Mouse (Mus musculus): ENCODE data around the gene Olfr281. TPM values are rescaled to one million over a fixed set of nuclear protein-coding genes. Genes with fewer than 3 reads are reported as not detected.
"Not testable (repeated sequence)": the region's sequence is repeated elsewhere in the genome, so short reads cannot be mapped to it uniquely, and the experiment has no call there.

The Olfr281 gene
- polyA plus RNA-seq (2017; shearing (Covaris generic)) = not detected

GRCm38 (mm10) chr15:98452288-98452687 lies at the start of gene Olfr281:
TSS of gene Olfr281 (plus strand) at chr15:98452588.
- no peak for ATAC-seq

GRCm38 (mm10) chr15:98408406-98409060 lies 43.9 kb upstream of the Olfr281 start:
- no peak for ATAC-seq

- ATAC-seq = no peak
These were observed 42.8 kb upstream of the Olfr281 start for GRCm38 (mm10) chr15:98409635-98410034.

- ATAC-seq = no peak
These were observed 42.1 kb upstream of the Olfr281 start for GRCm38 (mm10) chr15:98410249-98410648.

- ATAC-seq = no peak
These were observed 36.4 kb upstream of the Olfr281 start for GRCm38 (mm10) chr15:98415996-98416395.

- ATAC-seq = not testable (repeated sequence)
These were observed 35.6 kb upstream of the Olfr281 start for GRCm38 (mm10) chr15:98416802-98417201.

GRCm38 (mm10) chr15:98417285-98417684 lies 35.1 kb upstream of the Olfr281 start:
- not testable (repeated sequence) for ATAC-seq

GRCm38 (mm10) chr15:98418096-98418495 lies 34.3 kb upstream of the Olfr281 start:
- ATAC-seq = no peak

- ATAC-seq = no peak
These were observed 31.5 kb upstream of the Olfr281 start for GRCm38 (mm10) chr15:98420897-98421296.

GRCm38 (mm10) chr15:98424326-98424725 lies 28.1 kb upstream of the Olfr281 start:
- no peak for ATAC-seq

GRCm38 (mm10) chr15:98424753-98425152 lies 27.6 kb upstream of the Olfr281 start:
- ATAC-seq = no peak

GRCm38 (mm10) chr15:98425188-98425587 lies 27.2 kb upstream of the Olfr281 start:
- ATAC-seq = no peak

GRCm38 (mm10) chr15:98430925-98431324 lies 21.5 kb upstream of the Olfr281 start, which contains the start of gene Olfr282:
TSS of gene Olfr282 (plus strand) at chr15:98431225.
- ATAC-seq = not testable (repeated sequence)

- no peak for ATAC-seq
These were observed 7.8 kb upstream of the Olfr281 start for GRCm38 (mm10) chr15:98444561-98444960.

GRCm38 (mm10) chr15:98448521-98448920 lies 3.9 kb upstream of the Olfr281 start:
- no peak for ATAC-seq

- ATAC-seq = no peak
These were observed 17.2 kb downstream of the Olfr281 start, which contains the start of gene OR5BS1P for GRCm38 (mm10) chr15:98469596-98469995. TSS of gene OR5BS1P (plus strand) at chr15:98469896.

GRCm38 (mm10) chr15:98471539-98471938 lies 19.2 kb downstream of the Olfr281 start:
- no peak for ATAC-seq

- ATAC-seq = no peak
These were observed 22.6 kb downstream of the Olfr281 start for GRCm38 (mm10) chr15:98474958-98475357.

- ATAC-seq = no peak
These were observed 23.0 kb downstream of the Olfr281 start for GRCm38 (mm10) chr15:98475382-98475781.

GRCm38 (mm10) chr15:98476281-98476680 lies 23.9 kb downstream of the Olfr281 start:
- no peak for ATAC-seq

- no peak for ATAC-seq
These were observed 27.2 kb downstream of the Olfr281 start for GRCm38 (mm10) chr15:98479568-98480102.

- ATAC-seq = no peak
These were observed 30.3 kb downstream of the Olfr281 start, which contains the start of gene Lalba for GRCm38 (mm10) chr15:98482701-98483100. TSS of gene Lalba (minus strand) at chr15:98482721.

GRCm38 (mm10) chr15:98483907-98484886 lies 31.8 kb downstream of the Olfr281 start:
- ATAC-seq = no peak
